Mouse (Mus musculus): ENCODE measurements around the gene Kcnk5.

- TF ChIP-seq CTCF (IDR thresholded peaks at IDR 0.05; ENCODE audit: insufficient read depth, low read depth, low read length): no peak
- TF ChIP-seq POLR2A (IDR thresholded peaks at IDR 0.05; ENCODE audit: insufficient read depth, low read depth, low read length): no peak
Measured at GRCm38 (mm10) chr14:20179080-20179479, 2.5 kb downstream of the Kcnk5 start.
